Mouse (Mus musculus) frontal cortex, postnatal 25 days (tissue): Measurements from ENCODE around the gene Kif19a.

Experiments
- DNase-seq, 2 experiments: peaks; one replicate each; pipeline ENCODE4 v3.0.0; 2022; ENCODE audit warnings: low spot score in 2 of 2

Gene Kif19a

DNA sequence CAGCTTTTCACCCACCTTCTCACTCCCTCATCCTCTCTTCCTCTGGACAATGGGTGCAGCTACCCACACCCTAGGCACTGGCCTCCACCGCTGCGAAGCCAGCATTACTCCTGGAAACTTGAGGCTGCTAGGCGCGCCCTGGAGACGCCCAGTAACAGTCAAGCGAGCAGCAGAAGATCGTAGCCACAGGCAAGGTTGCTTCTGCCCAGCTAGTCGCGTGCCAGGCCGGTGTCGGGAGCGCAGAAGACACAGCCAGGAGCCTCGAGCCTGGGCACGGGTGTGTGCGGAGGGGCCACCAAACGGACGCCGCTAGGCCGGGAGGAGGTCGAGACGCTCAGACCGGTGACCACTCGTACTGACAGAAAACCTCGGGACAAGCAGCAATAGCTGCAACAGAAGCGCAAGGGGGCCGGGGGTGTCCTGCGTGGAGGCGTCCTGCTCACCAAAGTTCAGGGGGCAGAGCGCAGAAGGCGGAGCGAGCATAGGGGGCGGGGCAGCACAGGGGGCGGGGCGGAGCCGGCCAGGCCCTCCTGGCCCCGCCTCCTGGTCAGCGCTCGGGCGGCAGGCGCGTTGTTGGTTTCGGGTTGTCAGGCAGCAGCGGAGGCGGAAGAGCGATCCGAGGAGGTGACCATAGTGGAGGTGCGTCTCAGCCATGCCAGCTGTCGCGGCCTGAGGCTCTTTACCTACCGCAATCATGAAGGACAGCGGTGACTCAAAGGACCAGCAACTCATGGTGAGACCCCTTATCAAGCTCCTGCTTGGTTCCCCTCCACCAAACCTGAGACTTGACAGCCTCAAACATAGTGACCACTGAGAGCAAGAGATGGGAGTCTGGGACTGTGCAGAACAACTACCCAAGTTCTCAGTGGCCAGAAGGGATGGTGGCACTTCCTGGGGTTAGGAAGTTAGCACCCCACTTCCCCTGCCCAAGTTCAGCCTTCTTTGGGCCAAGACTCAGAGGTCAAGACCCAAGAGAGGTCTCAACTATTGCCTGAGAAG lies at the start of gene Kif19a:
Kif19a (plus strand) TSS at position 569 of the 999 bp plus-strand sequence.
- DNase-seq: no peak

DNA sequence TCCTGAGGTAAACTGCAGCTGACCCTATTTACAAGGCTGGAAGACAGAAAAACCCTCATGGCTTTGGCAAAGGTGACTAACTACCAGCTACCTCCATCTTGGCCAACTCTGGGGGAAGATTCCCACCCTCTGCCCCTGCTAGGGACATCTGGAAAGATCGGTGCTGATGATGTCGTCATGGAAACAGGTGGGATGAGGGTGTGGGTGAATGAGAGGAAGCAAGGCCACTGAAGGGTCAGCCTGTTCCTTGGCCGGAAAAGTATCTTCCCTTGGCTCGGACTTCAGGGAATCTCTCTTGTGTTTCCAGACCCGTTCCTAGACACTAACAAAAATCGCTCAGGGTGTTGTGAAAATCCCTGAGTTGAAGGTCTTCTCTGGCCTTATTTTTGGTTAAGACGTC lies 49.7 kb upstream of the Kif19a start:
- DNase-seq: no peak

DNA sequence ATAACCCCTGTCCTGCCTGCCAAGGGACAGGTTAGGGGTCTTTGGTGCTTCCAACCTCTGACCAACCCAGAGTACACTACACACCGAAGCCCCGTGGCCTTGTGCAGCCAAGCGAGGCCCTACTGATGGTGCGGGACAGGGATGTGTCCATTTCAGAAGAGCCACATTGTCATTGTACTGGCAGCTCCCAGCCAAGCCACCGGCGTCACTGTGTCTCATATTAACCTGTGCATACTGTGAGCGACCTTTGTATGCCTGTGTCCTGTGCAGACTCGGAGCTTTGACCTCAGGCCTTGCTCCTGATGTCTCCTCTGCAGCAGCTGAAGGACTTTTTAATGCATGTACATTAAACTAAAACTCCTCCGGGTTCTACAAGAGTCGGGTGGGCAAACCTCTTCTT lies 44.7 kb upstream of the Kif19a start:
- no peak for DNase-seq

DNA sequence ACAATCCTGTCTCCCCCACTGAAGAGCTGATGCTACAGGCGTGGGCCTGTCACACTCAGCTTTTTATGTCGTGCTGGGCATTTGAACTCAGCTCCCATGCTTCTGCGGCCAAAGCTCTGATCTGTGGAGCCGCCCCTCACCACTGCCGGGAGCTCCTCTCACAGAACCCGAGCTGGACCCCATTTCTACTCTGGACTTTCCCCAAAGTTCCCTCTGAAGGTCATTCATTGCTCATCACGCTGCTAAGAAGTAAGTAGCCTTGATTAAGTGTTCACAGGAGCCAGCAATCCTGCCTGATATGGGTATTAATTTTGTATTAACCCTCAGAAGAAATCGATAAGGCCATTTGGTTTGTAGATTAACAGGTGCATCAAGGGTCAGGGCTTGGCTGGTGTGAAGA lies 42.8 kb upstream of the Kif19a start:
- DNase-seq: no peak

DNA sequence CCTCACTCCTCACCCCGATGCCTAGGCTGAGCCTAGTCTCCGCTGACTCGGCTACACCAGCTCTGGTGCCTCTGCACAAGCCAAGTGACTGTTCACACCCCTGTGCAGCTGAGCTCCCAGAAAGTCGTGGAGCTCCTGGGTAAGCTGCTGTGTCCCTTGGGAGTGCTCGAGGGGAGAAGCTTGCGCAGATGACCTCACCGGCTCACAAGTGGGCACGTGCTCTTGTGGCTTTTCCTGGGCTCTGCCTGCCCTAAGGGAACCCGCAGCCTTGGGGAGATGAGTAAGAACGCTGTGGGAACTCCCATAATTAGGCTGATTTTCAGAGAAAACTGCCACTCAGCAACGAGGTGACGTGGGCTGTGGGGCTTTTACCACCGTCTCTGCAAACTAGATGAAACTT lies 42.2 kb upstream of the Kif19a start:
- no peak for DNase-seq

DNA sequence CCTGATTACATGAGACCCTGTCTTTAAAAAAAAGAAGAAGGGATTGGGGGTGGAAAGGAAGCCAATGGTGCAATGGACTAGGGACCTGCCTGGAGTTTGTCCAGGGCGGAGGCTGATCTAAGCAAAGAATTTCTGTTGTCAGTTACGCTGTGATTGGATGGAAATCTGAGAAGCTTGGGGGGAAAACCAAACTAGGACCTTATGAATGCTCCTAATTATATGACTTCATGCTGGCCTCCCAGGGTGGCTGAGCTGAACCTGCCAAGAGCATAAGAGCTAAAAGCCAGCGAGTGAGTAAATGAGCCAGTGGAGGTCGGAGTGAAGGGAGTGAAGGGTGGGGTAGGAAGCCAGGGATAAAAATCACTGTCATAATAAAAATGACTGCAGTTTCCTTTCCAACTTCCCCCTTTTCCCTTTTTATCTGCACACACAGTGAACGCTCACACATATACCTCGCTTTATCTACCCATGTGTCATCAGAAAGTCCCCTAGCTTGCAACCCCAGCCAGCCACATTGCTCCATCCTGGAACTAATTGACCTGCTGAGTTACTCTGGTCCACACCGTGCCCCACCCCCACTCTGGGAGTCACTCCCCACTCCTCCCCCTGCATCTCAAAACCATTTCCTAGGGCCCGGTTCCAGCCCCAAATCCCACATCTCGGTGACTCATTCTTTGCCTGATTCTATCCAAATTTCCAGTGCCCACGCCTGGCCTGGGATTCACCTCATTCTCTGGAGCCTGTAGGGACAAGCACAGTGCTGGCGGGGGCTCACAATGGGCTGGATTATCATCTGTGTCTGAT lies 40.2 kb upstream of the Kif19a start:
- DNase-seq: peak in 1 of 2 experiments; percentile 31

DNA sequence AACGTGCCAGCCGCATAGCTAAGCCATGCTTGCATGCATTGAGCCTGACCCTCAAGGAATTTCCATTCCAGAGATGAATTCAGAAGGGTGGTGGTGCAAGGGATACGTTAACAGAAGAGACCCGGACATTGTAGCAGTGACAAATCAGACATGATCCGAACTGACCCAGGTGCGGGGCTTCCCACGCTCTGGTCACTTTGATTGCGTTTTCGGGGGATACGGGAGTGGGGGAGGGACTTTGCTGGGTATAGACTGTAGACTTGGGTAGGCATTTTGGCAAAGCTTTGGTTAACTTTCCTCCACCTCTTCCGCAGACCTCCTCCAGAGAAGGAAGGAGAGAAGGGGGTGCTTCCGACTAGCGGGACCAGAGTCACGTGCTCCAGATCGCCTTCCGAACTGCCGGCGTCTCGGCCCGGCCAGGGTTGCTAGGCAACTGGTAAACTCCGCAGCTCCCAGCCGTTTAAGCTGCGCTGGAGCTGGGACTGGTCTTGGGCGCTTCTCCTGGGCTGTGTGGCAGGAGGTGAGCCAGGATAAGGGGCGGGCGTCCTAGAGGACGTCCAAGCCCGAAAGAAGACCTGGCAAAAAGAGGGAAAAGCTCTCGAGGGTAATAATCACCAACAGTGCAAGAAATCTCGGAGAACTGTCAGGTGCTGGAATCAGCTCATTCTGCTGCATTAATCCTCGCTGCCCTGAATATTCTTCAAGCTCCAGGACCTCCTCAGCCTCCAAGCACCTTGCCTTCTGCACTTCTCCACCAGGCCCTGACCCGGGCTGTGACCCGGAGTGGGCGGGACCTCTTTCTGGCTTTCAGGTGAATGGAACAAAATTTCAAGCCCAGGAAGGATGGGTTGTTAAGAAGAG lies 38.0 kb upstream of the Kif19a start, which contains the start of gene Dnaic2:
Dnaic2 (plus strand) TSS at position 444 of the 861 bp plus-strand sequence.
- peak; percentile 32 to 46 for DNase-seq

DNA sequence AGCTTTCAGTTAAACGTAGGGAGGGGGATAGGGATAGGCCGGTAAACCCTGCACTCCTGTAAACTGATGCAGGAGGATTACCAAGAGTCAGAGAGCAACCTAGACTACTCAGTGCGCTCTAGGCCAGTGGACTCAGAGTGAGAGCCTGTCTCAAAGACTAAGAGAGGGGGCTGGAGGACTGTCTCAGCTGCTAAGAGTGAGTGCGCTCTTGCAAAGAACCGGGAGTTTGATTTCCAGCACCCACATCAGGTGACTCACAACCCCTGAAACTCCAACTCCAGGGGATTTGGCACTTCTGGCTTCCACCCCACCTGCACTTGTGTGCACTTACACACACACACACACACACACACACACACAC lies 37.4 kb upstream of the Kif19a start:
- DNase-seq: no peak

DNA sequence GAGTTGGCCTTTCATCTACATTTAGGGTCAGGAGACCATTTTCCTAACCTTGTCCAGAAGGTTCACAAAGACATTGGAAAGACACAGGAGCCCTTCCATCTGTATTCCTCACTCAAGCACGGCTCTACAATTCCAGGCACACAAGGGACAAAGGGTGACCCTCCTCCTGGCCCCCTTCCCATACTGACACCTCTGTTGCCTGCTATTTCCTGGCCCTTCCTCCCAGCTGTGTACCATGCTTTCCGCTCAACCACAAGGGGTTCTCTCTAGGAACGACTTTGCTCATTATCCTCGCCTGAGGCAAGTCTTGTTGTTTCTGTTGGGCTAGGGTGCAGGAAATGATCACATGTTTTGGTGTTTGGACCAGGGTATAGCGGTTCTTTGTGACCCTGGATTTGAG lies 36.9 kb upstream of the Kif19a start:
- DNase-seq: no peak

DNA sequence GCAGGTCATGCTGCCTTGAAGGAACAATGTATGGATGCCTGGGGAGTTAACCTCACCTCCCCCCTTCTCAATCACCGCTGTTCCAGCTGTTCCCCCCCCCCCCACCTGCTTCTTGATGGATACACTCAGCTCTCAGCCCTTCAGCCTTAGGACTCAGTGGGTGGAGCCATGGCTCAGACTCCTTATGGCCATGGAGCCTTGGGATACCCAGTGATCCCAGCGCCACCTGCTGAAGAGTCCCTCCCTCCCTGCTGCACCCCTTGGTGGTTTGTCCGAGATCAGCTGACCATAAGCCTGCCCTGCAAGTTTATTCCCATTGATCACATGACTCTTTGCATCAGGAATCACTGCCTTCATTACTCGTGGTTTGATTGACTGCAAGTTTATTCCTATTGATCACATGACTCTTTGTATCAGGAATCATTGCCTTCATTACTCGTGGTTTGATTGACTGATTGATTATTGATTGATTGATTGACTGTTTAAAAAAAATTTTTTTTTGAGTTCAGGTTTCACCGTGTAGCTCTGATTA lies 35.3 kb upstream of the Kif19a start:
- DNase-seq: no peak

DNA sequence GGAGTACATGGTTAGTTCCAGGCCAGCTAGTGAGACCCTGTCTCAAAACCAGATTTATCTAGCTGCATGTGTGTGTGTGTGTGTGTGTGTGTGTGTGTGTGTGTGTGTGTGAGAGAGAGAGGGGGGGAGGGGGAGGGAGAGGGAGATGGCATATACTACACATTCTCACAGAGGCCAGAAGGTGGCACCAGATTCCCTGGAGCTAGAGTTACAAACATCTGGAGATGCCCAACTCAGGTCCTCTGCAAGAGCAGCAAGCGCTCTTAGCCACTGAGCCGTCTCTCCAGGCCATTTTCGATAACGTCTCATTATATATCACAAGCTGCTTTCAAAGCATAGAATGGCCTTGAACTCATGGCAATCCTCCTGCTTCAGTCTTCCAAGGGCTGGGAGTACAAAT lies 33.5 kb upstream of the Kif19a start:
- no peak for DNase-seq

DNA sequence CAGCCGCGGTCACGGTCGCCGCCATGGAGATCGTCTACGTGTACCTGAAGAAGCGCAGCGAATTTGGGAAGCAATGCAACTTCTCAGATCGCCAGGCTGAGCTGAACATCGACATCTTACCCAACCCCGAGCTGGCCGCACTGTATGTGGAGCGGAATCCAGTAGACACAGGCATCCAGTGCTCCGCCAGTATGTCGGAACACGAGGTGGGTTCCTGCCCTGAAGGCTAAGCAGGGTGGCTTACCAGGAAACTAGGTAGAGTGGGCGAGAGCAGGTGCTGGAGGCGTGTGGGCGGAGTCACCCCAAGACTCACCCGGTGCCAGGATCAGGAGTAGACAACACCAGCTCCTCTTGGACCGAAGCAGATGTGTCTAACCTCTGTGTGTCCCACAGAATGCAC lies 32.3 kb upstream of the Kif19a start:
- DNase-seq: no peak

DNA sequence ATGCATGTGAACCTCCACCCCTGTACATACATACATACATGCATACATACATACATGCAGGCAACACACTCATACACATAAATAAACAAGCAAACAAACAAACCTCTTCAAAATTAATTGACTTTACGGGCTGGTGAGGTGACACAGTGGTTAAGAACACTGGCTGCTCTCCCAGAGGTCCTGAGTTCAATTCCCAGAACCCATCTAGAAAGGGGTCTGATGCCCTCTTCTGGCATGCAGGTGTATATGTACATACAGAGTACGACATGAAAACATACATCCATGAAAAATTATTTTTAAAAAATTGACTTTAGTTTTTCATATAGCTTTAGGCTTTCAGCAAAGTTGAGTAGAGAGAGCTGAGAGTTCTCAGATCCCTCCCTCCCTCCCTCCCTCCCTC lies 29.1 kb upstream of the Kif19a start:
- no peak for DNase-seq

DNA sequence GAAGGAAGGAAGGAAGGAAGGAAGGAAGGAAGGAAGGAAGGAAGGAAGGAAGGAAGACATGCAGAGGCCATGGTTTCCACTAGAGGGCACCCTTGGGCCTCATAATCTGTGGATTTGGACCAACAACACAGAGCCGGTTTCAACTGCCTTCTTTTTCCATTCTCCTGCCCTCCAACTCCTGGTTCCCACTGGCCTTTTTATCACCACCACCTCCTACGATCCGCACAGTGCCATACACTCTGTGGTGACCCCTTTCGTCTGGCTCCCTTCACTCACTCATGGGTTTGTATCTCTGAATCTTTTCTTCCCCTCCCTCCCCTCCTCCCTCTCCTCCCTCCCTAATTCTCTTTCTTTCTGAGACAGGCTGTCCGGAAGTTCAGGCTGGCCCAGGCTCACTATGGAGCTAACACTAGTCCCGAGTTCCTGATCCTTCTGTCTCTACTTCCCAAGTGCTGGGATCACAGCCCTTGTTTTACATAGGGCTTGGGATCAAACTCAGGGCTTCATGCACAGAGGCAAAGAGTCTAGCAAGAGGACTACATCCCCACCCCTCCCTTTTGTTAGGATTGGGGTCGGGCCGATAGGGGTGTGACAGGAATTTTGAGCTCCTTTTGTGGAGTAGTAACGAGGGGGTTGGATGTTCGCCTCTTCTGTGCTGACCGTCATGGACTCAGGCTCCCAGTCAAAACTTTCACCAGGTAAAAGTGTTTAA lies 28.1 kb upstream of the Kif19a start:
- peak; percentile 27 to 36 for DNase-seq

DNA sequence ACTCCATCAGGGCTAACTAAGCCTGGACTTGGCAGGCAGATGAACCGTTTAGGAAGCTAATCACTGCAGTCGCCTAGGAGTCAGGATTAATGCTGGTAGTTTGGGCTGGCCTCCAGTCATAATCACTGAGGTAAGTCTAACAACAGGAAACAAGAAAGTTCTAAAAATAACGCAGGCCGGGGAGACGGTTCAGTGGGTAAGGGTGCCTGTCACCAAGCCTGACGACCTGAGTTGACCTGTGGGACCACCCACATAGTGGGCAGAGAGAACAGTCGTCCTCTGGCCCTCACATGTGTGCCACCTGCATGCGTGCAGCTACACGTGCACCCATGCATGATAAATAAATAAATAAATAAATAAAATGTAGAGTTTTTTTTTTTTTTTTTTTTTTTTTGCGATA lies 24.6 kb upstream of the Kif19a start:
- no peak for DNase-seq

DNA sequence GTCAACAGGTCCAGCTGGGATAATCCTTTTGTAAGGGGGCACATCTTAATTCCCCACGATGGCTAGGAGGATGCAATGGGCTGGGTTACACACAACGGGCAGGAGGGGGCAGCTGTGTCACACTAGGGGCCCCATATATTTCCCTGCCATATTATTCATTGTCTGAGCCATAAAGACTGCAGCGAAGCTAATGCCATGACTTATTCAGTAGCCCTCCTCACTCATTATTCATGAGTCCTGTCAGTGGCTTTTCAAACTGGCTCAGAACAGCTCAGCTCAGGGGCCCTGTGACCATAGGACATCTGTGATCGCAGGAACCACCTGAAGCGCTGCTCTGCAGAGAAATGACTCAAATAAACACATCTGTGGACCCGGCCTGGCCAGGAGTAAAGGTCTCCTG lies 23.7 kb upstream of the Kif19a start:
- DNase-seq: no peak

DNA sequence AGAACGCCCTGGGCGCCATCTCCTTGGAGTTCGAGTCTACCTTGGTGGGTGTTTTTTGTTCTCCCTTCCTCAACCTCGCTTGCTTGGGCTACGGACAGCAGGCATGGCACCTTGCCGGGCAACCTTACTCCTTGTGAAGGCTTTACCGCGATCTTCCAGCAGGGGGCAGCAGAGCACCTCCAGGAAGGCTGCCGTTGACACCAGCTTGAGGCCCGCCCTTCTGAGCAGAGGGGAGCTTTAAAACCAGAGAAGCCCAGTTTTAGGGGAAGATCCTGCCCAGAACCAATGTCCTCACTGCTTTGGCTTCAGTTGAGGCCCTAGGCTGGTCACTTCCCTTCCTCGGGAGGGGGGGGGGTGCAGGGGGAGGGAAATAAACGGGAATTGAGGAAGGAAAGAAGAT lies 20.1 kb upstream of the Kif19a start:
- peak; percentile 96 for DNase-seq

DNA sequence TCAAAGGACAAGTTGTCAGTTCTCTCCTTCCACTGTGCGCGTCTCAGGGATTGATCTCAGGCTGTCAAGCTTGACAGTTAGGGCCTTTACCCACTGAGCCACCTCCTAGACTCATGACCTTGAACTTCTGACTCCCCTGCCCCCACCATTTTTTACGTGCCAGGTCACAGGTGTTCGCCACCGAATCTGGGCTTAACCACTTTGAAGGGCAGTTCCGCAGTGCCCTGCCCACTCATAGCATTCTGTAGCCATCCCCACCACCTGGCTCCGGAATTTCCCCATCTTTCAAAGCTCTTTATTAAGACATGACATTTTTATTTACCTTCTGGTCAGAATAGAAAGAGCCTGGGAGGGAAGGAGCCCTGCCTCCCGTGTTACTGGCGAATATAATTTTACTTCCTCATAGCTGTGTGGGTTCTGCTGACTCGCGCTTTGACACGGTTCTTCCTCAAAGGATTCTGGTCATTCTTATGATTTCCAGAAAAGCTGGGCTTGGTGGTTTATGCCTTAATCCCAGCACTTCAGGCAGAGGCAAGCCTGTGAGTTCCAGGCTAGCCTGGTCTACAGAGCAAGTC lies 17.5 kb upstream of the Kif19a start:
- no peak for DNase-seq

DNA sequence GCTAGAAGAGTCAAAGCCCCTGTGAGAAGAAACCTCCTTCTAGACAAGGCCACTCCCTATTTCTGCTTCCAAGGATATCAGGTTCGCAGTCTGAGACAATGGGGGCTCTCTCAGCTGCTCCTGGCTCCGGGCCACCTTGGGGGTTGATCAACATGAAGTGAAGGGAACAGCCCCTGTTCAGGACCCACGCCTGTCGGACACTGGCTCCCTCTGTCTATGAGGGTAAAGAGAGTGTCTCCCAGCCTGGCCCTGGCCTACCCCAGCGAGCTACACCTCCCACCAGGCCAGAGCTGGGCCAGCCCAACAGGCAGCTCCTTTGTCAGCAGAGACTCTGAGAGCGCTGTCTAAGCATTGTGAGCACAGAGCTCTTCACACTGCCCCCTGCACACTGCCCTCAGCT lies 4.7 kb downstream of the Kif19a start:
- DNase-seq: no peak

DNA sequence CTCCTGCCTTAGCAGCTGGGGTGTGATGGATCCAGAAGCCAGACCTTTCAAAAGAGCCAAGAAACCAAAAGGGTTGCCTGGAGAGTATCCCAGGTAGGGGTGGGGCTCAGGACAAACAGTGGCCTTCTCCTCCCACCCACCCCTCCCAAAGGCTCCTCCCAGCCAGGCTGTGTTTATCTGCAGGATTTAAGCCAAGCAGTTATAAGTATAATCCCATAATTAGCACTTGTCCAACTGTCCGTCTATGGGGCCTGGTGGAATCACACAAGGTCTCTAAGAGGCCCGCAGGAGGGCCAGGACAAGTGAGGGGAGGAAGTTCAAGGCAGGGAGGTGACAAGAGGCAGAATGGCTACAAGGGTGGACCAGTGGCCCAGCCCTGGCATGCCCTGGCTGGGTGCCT lies 6.7 kb downstream of the Kif19a start:
- DNase-seq: no peak

DNA sequence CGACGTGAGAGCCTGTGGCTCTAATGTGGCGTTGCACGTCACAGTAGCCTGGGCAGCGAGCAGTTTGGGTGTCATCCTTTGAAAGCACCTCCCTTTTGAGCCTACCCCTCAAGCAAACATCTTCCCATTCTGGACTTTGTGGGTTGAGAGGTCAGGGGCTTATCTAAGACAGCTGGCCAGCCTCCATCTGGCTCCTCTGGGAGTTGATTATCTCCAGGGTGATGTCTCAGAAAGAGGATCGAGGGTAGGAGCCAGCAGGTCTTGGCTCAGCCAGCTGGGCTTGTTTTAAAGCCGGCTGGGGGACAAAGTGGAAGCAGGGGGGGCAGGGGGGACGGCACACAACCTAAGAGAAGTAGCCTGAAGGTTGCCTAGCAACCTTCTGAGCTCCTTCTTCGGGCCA lies 14.9 kb downstream of the Kif19a start:
- DNase-seq: no peak
